Mouse (Mus musculus) lung, adult 2 months (tissue): ENCODE data around the gene Abcf3.

ENCODE experiments used
- CTCF ChIP-seq: fragments of 200-500 bp; IDR thresholded peaks from 2 replicates; pipeline ENCODE4 v1.5.1; 2011; ENCODE audit warnings: mild to moderate bottlenecking, low read length, control low read depth; ENCODE audit not compliant: insufficient read depth
- POLR2A ChIP-seq: fragments of 200-500 bp; IDR thresholded peaks from 2 replicates; pipeline ENCODE4 v1.6.1; 2011; ENCODE audit warnings: low read depth, mild to moderate bottlenecking, control low read depth, low read length, borderline replicate concordance; ENCODE audit errors: extremely low read depth

DNA sequence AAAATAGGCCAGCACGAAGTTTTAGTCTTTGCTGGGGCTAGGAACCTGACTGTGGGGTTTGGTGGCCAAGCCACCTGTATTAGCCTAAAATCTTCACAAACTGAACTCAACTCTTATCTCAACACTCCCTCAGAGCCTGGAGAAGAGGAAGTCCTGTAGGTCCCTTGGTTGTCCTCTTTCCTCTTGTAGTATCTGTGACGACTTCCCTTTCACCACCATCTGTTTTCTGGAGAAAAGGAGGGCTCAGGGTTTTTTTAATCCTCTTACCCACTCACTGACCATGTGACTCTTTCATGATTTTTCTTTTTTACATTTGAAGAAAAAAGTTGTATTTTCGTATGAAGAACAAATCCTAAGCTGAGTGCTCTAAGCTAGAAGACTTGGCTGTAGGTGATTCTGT is 8.7 kb upstream of the Abcf3 start:
- TF ChIP-seq CTCF: no peak
- no peak for TF ChIP-seq POLR2A
